Mouse (Mus musculus): Measurements from ENCODE around the gene Chst15.
A peak's percentile ranks its signal among the peaks of the same experiment; 100 is the strongest.

The Chst15 gene

DNA sequence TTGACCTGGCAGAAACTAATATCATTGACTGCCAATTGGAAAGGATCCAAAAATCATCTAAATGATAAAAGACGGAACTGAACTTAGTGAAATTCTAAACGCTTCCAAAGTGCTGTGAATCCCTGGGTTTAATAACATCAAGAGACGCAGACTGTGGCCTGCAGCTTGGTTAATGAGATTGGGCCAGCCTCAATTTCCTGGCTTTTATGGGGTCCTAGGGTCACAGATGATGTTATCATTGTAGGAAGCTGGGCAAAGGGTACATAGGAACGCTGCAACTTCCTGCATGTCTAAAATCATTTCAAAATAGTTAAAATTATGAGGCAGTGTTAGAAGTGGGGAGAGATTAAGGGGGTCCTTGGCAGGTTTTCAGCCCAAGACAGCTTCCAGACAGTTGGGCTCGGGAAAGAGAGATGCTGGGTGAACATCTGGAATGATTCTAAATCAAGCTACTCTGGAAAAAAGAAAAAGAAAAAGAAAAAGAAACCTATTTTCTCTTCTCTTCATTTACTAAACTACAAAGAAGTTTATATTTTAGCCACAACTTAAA lies 17.3 kb downstream of the Chst15 start:
- peak; percentile 46 to 55 for DNase-seq

DNA sequence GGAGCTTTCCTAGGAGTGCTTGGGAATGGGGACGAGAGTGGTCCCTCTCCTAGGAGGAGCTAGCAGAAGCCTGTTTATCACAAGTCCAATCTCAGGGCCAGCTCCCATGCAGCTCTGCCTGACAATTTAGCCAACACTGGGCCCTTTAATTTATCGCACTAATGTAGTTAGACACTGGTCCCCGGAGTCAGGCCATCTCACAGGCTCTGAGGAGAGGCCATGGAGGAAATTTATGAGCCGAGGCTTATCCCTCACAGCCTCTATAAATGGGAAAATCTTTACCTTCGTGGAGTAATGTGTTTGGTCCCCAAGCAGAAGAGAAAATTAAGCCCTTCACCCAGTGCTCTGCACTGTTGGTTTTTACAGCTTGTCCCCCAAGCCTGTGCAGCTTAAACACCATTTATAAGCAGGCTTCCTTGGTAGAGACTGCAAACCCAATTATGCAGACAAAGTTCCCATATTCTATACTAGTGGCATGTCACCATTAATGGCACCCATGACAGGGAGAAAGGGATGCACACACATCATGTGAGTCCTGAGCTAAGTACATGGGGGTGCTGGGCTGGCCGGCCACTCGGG lies 18.5 kb downstream of the Chst15 start:
- DNase-seq, result no peak

DNA sequence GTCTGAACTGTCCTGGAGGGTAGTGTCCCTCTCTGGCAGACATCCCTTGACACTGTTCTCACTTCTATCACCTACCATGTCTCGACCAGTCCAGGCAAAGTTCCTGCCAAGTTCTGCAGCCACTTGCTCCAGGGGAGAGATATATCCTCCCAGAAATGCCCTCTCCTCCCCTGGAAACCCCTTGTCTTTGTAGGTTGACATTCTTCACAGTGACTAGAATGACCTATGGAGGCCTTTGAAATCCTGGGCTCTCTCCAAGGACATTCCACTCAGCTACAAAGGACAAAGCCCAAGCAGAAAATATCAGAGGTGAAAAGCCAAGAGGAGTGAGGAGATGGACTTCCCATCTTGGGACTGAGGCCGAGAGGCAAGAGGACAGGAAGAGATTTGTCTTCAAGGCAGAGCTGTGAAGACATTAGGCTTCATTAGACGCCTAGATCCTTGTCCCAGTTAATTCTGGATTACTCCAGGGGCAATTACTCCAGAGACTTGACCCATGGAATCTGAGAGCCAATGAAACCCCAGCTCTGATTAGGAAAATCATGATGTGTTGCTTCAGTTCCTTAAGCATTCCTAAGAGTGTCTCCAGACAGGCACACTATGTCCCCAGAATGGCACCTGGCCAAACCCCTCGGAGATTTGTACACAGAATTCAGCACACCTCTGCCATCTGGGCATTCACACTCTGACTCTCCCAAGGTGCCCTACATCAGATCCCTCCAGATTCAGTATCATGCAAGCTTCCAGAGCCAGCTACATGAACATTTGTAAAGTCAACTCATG lies 20.2 kb downstream of the Chst15 start:
- DNase-seq, result no peak

DNA sequence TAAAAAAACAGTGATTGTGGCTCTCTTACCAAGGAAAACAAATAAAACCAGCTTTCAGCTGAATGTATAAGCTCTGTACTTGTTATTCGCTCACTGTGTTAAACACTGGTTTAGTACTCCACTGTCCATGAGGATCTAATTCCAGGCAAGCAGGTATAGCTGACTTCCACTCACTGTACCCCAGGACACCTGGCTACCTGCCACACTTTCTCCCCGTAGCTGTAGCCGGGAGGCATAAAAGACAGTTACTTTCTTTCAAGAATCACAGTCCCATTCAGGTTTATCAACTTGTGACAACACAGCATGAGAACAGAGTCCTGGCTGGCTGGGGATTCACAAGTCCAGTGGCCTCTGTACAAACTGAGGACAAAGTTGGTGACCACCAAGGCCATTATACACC lies 20.9 kb downstream of the Chst15 start:
- no peak for DNase-seq

DNA sequence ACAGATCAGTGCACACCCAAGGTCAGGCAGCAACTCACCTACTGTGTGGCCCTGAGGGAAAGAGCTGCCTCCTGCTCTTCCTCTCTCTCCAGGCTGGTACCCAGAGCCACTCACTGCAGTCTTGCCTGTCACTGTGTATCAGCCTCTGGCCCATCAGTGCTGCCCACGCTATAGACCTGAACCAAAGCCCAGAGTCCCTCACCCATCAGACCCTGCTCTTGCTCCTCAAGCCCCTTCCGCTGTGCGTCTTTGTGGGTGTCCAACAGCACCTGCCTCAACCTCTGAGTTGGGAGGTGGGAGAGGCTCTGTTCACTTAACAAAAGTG lies 29.7 kb downstream of the Chst15 start:
- no peak for DNase-seq

DNA sequence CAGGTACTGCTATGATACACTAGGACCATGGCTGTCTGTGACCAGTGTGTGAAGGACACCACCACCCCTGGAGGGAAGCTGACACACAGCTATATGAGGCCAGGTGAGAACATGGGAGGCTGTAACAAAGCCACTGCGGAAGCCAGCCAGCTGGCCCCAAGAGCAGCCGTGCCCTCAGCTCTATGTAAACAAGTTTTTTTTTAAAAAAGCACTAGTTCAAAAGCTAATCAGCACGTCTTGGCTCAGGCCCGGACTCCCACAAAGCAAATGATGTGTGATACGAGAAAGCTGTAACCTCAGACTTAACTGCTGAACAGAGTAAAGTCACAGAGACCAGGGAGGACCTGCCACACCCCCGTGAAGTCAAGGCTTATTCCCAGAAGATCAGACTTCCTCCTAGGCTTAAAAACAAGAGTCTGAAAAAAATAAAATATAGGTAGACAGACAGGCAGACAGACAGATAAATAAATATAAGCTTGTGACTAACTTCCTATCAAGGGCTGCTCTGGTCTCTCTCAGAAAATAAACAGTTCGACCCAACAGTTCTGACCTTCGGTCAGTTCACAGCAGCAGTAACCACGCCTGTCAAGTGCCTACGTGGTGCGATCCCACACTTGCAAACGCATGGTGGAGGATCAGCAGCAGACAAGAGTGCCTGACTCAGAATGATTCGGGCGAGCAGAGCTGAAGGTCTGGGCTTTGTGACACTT lies 30.2 kb downstream of the Chst15 start:
- peak; percentile 51 to 70 for DNase-seq

DNA sequence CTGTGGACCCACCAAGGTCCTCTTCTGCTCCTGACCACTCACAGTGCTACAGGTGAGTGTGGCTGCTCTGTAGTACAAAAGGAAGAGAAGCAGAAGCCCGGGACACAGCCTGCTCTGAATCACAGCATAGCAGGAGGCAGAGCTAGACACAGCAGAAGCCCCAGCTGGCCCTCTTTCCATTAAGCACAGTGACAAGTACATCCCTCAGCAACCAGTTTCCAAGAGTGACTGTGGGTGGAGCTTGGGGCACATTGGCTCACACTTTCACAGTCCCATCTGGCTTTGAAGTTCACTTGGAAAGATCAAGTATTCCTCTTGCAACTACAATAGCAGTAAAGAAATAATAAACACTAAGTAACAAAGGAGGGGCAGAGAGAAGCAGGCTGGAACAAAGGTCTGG lies 32.2 kb downstream of the Chst15 start:
- no peak for DNase-seq

DNA sequence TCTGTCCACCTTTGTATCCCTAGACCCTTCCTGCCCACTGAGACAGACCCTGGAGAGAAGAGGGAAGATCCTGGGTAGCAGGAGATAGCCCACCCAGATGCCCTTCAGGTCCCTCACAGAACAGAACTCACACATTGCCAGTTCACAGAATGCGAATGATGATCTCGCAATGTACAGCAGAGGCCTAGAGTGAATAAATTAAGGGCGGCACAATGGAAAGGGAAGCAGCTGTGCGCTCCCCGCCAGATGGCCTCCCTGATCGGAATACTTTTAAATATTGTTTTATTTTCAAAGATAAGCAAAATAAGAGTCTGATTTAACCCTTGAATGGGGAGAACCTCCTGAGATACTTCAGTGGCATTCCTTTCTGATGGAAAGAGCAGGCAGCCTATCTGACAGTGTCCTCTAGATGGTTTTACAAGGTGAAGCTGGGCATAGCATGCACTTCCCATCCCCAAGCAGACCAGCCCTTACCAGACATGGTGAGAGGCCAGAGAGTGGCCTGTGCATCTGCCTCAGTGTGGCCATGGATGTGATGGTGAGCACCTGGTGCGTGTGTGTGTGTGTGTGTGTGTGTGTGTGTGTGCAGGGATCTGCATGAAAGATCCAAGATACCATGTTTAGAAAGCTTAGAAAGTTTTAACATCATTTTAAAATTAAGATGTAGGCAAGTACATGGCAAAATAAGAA lies 32.8 kb downstream of the Chst15 start:
- DNase-seq, result peak in 1 of 2 experiments; percentile 44

DNA sequence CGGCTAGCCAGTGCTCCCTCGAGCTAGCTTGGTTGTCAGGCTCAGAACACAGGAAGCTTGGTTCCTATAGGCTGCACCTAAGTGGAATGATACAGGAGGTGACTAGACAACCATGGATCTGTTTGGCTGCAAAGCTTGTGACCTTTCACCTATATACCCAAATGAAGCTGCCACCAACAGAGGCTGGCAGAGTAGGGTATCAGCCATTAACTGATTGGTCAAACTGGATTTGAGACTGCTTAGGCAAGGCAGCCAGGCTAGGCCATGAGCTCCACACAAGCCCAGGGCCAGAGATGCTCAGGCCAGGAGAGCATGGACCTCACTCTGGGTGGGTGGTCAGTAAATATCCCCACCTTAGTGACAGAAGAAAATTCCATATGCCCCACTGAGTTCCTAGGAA lies 34.5 kb downstream of the Chst15 start:
- no peak for DNase-seq

DNA sequence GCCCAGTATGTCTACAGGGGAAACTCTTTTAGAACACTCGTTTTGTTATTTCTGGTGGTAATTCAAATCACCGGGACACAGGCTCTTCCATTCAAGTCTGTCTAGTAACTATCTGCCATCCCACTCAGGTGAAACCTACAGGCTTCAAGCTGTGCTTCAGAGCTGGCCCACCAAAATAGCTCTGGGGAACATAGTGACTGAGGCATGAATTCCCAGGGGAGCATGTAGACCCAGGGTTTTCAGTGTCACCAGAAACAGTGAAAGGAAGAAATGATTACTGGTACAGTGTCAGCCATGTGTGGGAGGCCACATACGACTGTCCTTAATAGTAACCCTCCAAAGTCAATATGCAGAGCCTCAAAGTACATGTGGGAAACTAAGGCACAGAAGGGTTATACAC lies 34.9 kb downstream of the Chst15 start:
- no peak for DNase-seq

DNA sequence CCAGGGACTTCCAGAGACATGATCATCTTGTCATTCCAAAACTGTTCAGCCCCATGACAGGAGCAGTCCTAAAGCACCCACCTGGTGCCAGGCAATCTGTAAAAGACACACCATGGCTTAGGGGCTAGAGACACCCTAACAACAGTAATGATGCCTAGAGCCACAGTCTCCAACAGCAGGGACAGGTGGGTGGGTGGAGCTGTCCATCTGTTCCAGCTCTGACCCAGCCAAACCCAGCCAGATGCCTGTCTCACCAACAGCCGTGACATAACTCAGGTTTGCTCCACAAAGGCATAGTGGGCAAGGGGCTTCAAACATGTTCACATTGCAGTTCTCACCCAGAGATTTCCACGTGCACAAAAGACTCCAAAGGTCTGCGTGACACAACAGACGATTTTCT lies 35.3 kb downstream of the Chst15 start:
- no peak for DNase-seq

DNA sequence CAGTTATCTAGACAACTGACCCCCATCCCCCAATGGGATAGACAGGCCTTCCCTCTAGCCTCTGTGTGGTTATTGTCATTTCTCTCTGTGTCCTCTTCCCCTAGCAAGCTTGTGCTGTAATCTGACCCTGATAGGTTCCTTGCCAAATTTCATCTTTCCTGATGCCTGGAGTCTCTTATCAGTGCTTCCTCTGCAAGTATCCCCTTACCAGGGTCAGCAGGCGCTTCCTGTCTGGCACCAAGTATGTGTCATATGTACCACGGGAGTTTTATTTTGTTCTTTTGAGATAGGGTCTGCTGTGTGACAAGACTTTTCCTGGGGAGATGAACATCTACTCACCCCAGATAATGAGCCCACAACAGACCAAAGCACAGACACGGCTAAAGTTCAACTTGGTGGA lies 38.4 kb downstream of the Chst15 start:
- DNase-seq, result peak; percentile 38 to 53

DNA sequence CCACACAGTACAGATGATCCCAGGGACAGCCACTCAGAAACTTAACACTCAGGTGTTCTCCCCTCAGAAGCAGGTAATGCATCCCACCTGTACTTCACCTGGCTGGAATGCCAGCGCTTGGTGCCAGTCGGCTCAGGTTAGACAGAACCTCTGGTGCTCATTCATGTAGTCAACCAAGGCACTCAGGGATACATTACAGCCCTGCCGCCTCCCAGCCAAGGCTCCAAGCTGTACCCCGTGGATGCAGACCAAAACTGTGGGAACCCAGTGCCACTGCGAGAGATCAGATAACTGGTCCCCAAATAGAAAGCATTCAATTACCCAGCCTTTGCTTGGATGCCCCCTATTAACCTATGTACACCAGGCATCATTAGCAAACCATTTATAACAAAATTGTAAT lies 40.7 kb downstream of the Chst15 start:
- no peak for DNase-seq

DNA sequence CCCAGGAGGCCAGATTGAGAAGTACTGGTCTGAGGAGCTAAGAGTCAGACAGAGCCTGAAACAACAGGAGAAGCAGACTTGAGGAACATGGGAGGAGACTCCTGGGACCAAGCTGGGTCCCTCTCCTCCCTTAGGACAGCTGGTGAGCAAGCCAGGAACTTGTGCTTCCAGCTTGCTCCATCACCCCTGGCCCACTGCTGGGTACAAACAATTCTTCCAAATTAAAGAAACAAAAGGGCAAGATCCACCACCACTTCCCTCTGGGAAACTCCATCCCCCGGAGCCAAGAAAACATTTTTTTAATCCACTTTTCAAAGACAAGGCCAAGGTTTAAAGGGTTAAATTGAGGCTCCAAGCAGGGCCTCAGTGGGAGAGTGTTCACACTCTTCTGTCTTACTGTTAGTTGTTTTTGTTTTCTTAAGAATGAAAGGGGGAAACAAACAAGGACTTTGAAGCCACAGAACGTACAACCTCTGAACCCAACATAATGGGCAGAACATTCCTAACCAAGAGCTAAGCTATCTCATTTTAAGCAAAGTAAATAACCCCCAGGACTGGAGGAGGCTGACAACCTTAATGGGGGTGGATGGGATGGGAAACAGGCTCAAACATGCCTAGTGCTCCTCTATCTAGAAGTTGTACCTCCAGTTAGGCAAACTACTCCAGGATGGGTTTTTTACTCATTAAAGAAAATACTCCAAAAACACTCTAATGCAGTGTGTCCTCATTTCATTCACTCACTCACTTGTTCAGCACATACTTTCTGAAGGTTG lies 43.1 kb downstream of the Chst15 start:
- no peak for DNase-seq

DNA sequence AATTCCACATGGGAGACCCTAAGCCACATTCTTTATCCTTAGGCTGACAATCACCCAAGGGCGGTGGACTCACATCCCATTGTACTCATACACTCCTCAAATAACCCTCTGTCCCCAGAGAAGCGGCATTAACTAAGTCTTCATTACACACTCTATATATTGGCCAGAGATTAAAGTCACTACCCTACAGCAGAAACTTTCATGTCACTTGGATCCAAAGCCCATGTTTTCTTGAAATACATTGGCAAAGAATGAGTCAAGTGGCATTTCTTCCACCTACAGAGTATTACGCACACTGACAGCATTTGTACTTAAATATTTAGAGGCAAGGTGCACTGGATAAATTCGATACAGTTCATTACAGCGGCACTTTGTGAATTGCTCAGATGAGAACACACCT lies 44.0 kb downstream of the Chst15 start:
- no peak for DNase-seq

DNA sequence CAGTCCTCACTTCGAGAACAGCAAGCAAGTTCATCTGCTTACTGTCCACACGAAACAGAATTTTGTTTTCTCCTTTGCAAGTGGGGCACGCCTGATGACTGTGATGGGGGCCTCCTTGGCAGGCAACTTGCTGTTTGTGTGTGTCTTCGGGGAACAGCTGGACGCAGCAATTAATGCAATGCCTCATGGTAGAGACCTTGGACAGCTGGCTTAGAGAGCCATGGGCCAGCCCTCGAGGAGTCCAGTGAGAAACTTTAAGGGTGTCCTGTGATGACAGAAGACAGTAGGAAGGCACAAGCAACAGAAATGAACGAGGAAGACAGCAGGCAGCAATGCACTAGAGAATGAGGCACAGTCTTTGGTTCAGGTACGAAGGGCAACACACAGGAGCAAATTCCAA lies 46.7 kb downstream of the Chst15 start:
- DNase-seq, result no peak

DNA sequence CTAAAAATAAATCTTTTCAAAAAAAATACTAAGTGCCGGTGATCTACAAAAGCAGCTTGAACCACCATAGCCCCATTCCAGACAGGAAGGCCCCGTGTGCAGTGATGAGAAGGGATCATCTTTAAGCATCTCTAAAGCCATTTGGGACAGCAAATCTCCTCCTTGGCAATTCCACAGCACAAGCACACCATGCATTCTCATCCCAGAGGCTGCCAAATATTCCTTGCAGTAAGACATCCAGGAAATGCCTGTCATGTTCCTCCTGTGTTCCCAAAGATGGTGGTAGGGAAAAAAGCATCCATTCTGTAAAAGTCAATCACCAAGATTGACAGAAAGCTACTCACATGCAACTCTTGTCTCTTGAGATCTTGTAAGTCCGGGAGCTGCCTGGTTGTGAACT lies 47.4 kb downstream of the Chst15 start:
- no peak for DNase-seq

DNA sequence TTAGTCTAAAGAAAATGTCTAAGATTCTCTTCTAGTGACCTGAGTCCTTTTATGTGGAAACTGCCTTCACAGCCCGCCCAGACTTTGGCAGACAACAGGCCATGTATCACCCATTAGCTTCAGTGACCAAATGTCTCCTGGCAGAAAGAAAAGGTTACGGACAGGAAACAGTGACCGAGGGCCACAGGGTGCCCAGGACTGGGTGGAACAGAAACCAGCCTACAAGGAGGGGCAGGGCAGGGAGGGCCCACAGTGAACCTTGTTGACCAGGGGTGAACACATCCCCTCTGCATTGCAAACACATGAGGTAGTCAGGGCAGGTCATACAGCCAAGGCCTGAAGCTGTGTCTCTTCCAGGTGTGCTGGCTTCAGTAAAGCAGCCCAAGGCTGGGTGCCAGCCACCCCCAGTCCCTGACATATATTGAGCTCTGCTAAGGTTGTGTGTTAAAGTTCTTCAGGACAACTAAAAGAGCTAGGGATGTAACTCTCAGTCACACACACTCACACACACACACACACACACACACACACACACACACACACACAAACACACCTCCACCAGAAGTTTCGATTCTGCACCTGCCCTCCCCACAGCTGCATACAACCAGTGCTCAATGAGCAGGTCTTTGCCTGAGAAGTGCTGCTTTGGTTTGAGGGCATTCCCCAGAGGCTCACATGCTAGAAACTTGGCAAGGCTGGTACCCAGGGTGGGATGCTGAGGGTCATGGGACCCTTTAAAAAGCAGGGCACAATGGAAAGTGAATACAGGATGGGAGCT lies 49.1 kb downstream of the Chst15 start:
- no peak for DNase-seq

DNA sequence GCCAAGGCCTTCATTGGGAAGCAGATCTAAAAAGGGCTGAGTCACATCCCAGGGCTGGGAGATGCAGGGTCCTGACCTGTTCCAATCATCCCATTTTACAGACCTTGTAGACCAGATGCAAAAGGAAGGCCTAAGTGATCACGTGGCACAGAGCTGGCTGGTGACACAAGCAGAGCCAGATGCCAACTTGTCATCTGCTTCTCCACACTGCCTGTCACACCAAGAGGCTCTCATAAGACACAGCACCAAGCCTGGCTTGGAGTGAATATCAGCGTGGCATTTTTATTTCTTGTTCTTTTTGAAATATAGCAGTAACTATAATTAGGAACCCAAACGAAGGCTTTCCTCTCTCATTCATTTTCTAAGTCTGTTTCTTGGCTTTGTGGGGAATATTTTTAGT lies 52.3 kb downstream of the Chst15 start:
- no peak for DNase-seq

DNA sequence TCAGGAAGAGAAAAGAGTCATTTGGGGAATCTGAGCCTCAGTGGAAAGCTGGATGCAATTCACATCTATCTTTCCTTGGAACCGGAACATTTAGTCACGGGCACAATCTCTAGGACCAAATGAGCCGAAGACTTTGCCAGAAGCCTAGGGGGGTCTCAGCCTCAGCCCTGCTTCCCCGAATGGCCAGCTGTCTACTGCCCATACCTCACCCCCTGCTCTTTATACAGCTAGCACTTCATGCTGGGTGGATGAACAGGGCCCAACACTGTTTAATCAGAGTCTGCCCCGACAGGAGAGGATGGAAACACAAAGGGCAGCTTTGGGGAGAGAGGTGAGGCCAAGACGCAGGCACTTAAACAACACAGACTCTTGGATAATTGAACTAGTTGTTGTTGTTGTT lies 53.8 kb downstream of the Chst15 start:
- no peak for DNase-seq

DNA sequence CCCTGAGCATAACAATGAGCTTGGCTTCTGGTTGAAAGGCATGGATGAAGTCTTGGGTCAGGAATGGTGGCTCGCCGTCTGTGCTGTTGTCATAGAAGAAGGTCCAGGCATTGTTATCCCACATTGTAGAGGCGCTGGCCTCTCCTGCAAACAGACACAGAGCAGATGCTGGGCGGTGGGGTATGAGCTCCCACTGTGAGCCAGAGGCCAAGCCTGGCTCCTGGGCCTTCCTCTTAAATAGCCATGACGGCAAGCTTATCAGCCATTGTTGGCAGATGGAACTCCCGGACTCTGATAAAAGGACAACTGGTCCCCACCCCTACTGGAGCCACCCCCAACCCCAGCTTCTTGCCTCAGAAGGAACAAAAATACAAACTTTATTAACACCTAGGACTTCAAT lies 54.3 kb downstream of the Chst15 start:
- DNase-seq, result no peak

DNA sequence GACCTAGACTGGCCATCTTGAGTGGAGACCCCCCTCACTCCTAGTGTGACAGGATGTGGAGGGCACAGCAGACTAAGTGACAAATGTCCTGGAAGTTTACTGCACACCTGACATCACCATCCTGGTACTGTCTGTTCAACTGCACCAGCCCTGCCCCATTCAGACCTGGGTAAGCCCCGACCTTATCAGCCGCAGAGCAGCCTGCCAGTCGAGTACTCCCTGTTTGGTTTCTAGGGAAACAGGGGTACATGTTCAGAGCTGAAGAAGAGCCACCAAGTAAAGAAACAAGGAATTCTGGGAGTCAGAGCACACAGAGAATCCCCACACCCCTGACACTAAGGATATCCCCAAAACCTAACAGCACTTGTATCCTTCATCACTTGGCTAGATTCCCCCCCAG lies 55.1 kb downstream of the Chst15 start:
- DNase-seq, result no peak
